Mouse (Mus musculus) lung, postnatal 0 days (tissue): Measurements from ENCODE around the gene Kalrn. TPM values are rescaled to one million over a fixed set of nuclear protein-coding genes. Genes with fewer than 3 reads are reported as not detected.

Experiments used
- ATAC-seq: fragments of 200-750 bp; cut with Nextera tagmentation; 2 replicates; pipeline ENCODE4 v1.8.0; 2017; ENCODE audit warnings: moderate library complexity
- DNase-seq: peaks from one replicate; pipeline ENCODE4 v3.0.0-alpha.2; 2016; ENCODE audit warnings: low spot score
- H3K27ac ChIP-seq: fragments of 300-500 bp; sonication (generic); 2 replicates; pipeline ENCODE4 v1.5.1; 2014; ENCODE audit warnings: antibody characterized with exemption, mild to moderate bottlenecking, low read length, mixed read lengths
- H3K27me3 ChIP-seq: fragments of 300-500 bp; sonication (generic); replicated peaks from 2 replicates; pipeline ENCODE4 v1.6.1; 2014; ENCODE audit warnings: low read length, mixed read lengths; ENCODE audit not compliant: insufficient read depth
- H3K36me3 ChIP-seq: fragments of 300-500 bp; sonication (generic); 2 replicates; pipeline ENCODE4 v1.6.1; 2014; ENCODE audit warnings: low read length, mixed read lengths; ENCODE audit not compliant: insufficient read depth
- H3K4me1 ChIP-seq: fragments of 300-500 bp; sonication (generic); 2 replicates; pipeline ENCODE4 v1.6.1; 2014; ENCODE audit warnings: antibody characterized with exemption, low read depth, low read length, mixed read lengths; ENCODE audit not compliant: insufficient read depth
- H3K4me2 ChIP-seq: fragments of 300-500 bp; sonication (generic); replicated peaks from 2 replicates; pipeline ENCODE4 v1.6.1; 2014; ENCODE audit warnings: low read depth, mild to moderate bottlenecking, low read length, moderate library complexity, mixed read lengths
- H3K4me3 ChIP-seq: fragments of 300-500 bp; sonication (generic); 2 replicates; pipeline ENCODE4 v1.5.1; 2014; ENCODE audit warnings: low read depth, low read length
- H3K9ac ChIP-seq: fragments of 300-500 bp; sonication (generic); replicated peaks from 2 replicates; pipeline ENCODE4 v1.6.1; 2014; ENCODE audit warnings: low read depth, mild to moderate bottlenecking
- H3K9me3 ChIP-seq: fragments of 300-500 bp; sonication (generic); 2 replicates; pipeline ENCODE4 v1.6.1; 2016; ENCODE audit warnings: low read length, mixed read lengths
- CTCF ChIP-seq: IDR thresholded peaks from 2 replicates; pipeline ENCODE4 v1.5.1; 2016; ENCODE audit warnings: antibody characterized with exemption, mild to moderate bottlenecking
- EP300 ChIP-seq: IDR thresholded peaks from 2 replicates; pipeline ENCODE4 v1.6.1; 2016; ENCODE audit warnings: antibody characterized with exemption, mild to moderate bottlenecking, control low read depth
- whole genome bisulfite sequencing: fragments of 180-500 bp; shearing (Covaris S2); extraction: QIAGEN DNeasy Blood & Tissue Kit; methylation state at CpG from one replicate; pipeline ENCODE4 v1.1.7; 2014; 5-methylcytosine and 5-hydroxymethylcytosine counted together
- polyA plus RNA-seq: library from polyadenylated mRNA; unstranded; fragments of >200 nt; fragmentation: Nextera tagmentation; extraction: Ambion mirVana; gene quantifications from 2 replicates; pipeline ENCODE4 v1.2.1, GENCODE M21; 2015

Gene Kalrn
- polyA plus RNA-seq, 1 experiment from 2014 or later = 13.6 TPM

DNA sequence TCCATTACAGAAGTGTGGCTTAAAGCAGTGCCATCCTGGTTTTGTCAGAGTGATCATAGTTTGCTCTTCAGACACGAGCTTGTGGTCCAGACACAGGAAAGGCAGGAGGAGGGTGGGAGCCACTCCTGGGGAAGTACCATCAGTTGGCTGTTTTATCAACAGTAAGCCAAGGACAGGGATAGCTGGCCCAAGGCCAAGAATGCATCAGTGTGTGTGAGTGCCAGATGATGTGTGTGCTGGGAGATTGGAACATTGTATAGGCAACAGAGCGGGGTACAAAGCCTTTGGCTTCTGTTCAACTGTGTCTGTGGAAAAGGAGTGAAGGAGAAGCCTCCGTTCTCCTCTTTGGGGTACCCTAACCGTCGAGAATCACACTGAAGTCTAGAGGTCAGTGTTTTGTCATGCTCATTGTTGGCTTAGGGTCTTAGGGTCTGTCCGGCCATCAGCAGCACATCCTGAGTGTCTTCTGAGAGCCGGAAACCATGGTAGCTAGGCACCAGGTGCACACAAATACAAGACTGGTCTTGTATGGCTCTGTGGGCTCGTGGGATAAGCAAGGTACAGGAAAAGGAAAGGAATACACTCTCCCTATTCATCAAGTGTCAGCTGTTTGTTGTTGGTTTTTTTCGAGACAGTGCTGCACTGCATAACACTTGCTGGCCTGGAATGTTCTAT lies 644.4 kb downstream of the Kalrn start:
- Histone ChIP-seq H3K4me3 (no peak overlapping the region), H3K27ac (no peak overlapping the region), H3K27me3 (no peaks in the 10 kb centered on the region), H3K9me3 (no peaks in the 10 kb centered on the region), H3K4me2 (no peak overlapping the region), H3K9ac (no peak overlapping the region), H3K4me1 (peaks cover 15% of the 10 kb centered on the region; the same call in 1 of the 2 replicates), H3K36me3 (no peaks in the 10 kb centered on the region)
- DNase-seq (peak; percentile 56), ATAC-seq (peak; percentile 64)
- WGBS = 36% methylated on average over 9 of the region's 9 CpGs
- TF ChIP-seq CTCF (no peak), EP300 (0 out of 2 replicates have a peak, but pooled peaks have one; percentile 42)

DNA sequence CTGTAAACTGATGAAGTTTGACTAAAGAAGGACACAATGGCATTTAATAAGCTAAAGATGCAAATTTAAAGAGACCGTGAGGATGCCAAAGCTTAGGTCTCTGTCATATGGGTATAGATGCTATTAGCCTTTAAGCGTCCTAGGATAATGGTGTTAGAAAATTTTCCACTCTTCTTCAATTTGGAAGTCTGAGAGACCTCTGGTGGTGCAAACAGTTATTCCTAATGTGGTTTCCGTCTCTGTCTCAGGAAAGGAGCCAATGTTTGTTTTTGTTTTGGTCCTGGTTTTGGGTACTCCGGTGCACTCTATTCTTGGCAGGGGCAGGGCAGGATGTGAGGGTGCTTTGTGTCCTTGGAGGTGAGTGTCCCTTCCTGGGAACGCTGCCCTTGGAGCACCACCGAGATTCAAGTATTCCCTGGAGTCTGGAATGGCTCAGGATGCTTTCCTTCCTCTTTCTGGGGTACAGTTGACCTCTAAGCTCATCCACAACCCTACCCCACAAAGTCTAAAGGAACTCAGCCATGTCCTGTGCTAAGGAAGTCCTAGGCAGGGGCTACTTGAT lies 646.0 kb downstream of the Kalrn start:
- Histone ChIP-seq H3K4me1 (peaks cover 15% of the 10 kb centered on the region; the same call in 1 of the 2 replicates), H3K27ac (no peak overlapping the region), H3K36me3 (no peaks in the 10 kb centered on the region), H3K27me3 (no peaks in the 10 kb centered on the region), H3K4me2 (no peak overlapping the region), H3K9me3 (no peaks in the 10 kb centered on the region), H3K9ac (no peak overlapping the region), H3K4me3 (no peak overlapping the region)
- ATAC-seq (no peak), DNase-seq (no peak)
- 53% methylated on average over 6 of the region's 6 CpGs for WGBS
- TF ChIP-seq EP300 = no peak
- TF ChIP-seq CTCF = peak; percentile 30; the same call in 1 of the 2 replicates

GRCm38 (mm10) chr16:33923758-33924157 lies 649.6 kb downstream of the Kalrn start:
- H3K36me3 ChIP-seq = no peaks in the 10 kb centered on the region
- peaks cover 6% of the 10 kb centered on the region; the same call in 1 of the 2 replicates for H3K4me1 ChIP-seq
- H3K27ac ChIP-seq = no peak overlapping the region
- no peak overlapping the region for H3K9ac ChIP-seq
- H3K27me3 ChIP-seq = no peaks in the 10 kb centered on the region
- no peaks in the 10 kb centered on the region for H3K9me3 ChIP-seq
- WGBS = 84% methylated on average over 8 of the region's 8 CpGs
- no peak overlapping the region for H3K4me2 ChIP-seq
- ATAC-seq = no peak
- no peak overlapping the region for H3K4me3 ChIP-seq
- TF ChIP-seq EP300 = no peak
- TF ChIP-seq CTCF = no peak
- no peak for DNase-seq

DNA sequence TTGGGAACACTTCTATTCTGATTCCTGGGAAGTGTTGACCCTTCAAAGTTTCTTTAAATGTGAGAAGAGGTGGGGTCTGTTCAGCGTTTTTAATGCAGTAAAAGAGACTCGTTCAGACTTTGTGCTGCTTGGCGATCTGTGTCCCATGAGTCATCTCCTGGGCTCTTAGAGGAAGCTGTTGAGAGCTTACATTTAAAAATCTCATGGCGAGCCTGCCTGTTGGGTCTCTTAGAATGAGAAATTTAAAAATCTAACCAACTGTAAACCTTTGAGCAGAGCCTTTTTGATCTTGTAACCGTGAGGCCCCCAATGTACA lies 650.4 kb downstream of the Kalrn start:
- no peak overlapping the region for H3K9ac ChIP-seq
- ATAC-seq (no peak), DNase-seq (no peak)
- no peak overlapping the region for H3K4me2 ChIP-seq
- no peaks in the 10 kb centered on the region for H3K9me3 ChIP-seq
- no peak overlapping the region for H3K27ac ChIP-seq
- WGBS = 37% methylated on average over 5 of the region's 5 CpGs
- H3K4me3 ChIP-seq = no peak overlapping the region
- no peaks in the 10 kb centered on the region for H3K4me1 ChIP-seq
- no peak for TF ChIP-seq CTCF
- no peak for TF ChIP-seq EP300
- H3K36me3 ChIP-seq = no peaks in the 10 kb centered on the region
- H3K27me3 ChIP-seq = no peaks in the 10 kb centered on the region

DNA sequence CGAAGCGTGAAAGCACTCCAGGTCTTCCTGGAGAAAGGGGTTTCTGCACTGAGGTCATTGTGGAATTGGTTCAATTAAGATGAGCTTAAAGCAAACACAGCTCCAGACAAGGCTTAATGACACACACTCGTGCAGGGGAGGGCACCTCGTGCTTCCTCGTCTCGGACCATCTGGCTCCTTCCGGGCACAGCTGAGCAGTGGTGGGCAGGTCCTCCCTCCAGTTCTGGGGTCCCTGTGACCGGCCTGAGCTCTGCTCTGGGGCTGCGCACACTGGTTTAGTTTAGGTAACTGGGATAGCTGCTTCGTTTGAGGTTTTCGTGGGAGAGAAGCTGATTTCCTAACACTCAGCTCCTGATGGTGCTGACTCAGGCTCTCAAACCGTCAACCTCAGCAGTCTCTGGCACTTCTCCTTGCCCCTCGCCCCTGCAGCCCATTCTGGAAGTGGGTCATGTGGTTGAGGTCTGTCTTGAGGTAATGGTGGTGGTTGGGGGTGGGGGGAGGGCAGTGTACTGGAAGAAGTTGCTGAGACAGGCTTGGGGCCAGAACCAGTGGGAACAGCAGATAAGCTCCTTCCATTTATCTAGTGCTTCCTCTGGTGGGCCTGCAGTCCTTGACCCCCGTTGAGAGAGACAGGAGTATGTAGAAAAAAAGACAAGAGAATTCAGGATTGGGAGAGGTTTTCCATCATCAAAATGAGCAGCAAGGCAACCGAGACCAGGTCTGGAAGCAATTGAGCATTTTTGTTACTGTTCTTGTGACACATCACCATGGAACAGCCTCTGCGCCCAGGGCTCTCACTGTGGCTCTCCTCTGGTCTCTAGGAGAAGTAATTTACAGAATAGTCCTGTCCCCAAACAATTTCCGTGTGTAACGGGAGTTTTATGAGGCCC lies 651.0 kb downstream of the Kalrn start:
- ATAC-seq (peak; percentile 46), DNase-seq (peak; percentile 49)
- no peak for TF ChIP-seq EP300
- TF ChIP-seq CTCF = no peak
- no peak overlapping the region for H3K9ac ChIP-seq
- H3K4me1 ChIP-seq = no peaks in the 10 kb centered on the region; the same call in 1 of the 2 replicates
- no peaks in the 10 kb centered on the region for H3K36me3 ChIP-seq
- H3K27me3 ChIP-seq = no peaks in the 10 kb centered on the region
- H3K4me2 ChIP-seq = no peak overlapping the region
- no peaks in the 10 kb centered on the region for H3K9me3 ChIP-seq
- 36% methylated on average over 18 of the region's 18 CpGs for WGBS
- H3K4me3 ChIP-seq = no peak overlapping the region
- H3K27ac ChIP-seq = peak overlapping the region; percentile 33

GRCm38 (mm10) chr16:33921514-33921913 lies 651.8 kb downstream of the Kalrn start:
- no peaks in the 10 kb centered on the region for H3K9me3 ChIP-seq
- H3K4me1 ChIP-seq = peaks cover 6% of the 10 kb centered on the region; the same call in 1 of the 2 replicates
- no peak overlapping the region for H3K4me3 ChIP-seq
- H3K9ac ChIP-seq = no peak overlapping the region
- H3K27me3 ChIP-seq = no peaks in the 10 kb centered on the region
- peak; percentile 38; the same call in 1 of the 2 replicates for ATAC-seq
- no peak overlapping the region for H3K4me2 ChIP-seq
- 44% methylated on average over 5 of the region's 5 CpGs for WGBS
- no peaks in the 10 kb centered on the region for H3K36me3 ChIP-seq
- H3K27ac ChIP-seq = peak overlapping the region; percentile 33; the same call in 1 of the 2 replicates
- 0 out of 2 replicates have a peak, but pooled peaks have one; percentile 12 for TF ChIP-seq EP300
- TF ChIP-seq CTCF = no peak
- DNase-seq = peak; percentile 79

Other genes with a start within 250 kb of the Kalrn start
- not detected in 2 replicates for gene Ropn1, start 76.4 kb upstream of the Kalrn start, polyA plus RNA-seq
- 2.7 and 2.9 TPM in 2 replicates for gene Ccdc14, start 117.1 kb upstream of the Kalrn start, polyA plus RNA-seq
- gene Mylk, start 171.7 kb upstream of the Kalrn start, polyA plus RNA-seq = 55.7 and 72.3 TPM in 2 replicates